Mouse (Mus musculus) ES-E14 (cell line): ENCODE data around the gene Gbgt1.

Experiments
- CHD2 ChIP-seq: IDR thresholded peaks from 2 replicates; pipeline ENCODE4 v1.6.1; 2014; ENCODE audit warnings: mild to moderate bottlenecking, low read depth, low read length, inconsistent platforms
- MAFK ChIP-seq: IDR thresholded peaks from 2 replicates; pipeline ENCODE4 v1.6.1; 2014; ENCODE audit warnings: mild to moderate bottlenecking, low read depth, low read length, inconsistent platforms; ENCODE audit not compliant: insufficient read depth
- ZNF384 ChIP-seq: IDR thresholded peaks from 2 replicates; pipeline ENCODE4 v1.6.1; 2012; ENCODE audit warnings: low read depth, low read length, inconsistent platforms

GRCm38 (mm10) chr2:28536766-28537633 lies 40.3 kb downstream of the Gbgt1 start:
- TF ChIP-seq ZNF384, result no peak
- no peak for TF ChIP-seq MAFK
- TF ChIP-seq CHD2, result no peak
